Mouse (Mus musculus) spleen, adult 2 months (tissue): ENCODE results near the gene Gm20509.
A peak's percentile ranks its signal among the peaks of the same experiment; 100 is the strongest.

Source experiments
- CTCF ChIP-seq: fragments of 200-500 bp; IDR thresholded peaks from 2 replicates; pipeline ENCODE4 v1.5.1; 2011; ENCODE audit warnings: mild to moderate bottlenecking, inconsistent platforms; ENCODE audit not compliant: insufficient read depth, insufficient read length, insufficient replicate concordance; ENCODE audit errors: extremely low read depth
- POLR2A ChIP-seq: fragments of 200-500 bp; IDR thresholded peaks from 2 replicates; pipeline ENCODE4 v1.6.1; 2011; ENCODE audit warnings: low read depth, low read length, inconsistent platforms

GRCm38 (mm10) chr9:73162571-73163333, 60.5 kb downstream of the Gm20509 start:
- peak; percentile 47; the same call in 1 of the 2 replicates for TF ChIP-seq CTCF
- TF ChIP-seq POLR2A = no peak
